Mouse (Mus musculus) brain, embryonic 14.5 days (tissue): Measurements from ENCODE around the gene Muc1.

ENCODE experiments used
- CTCF ChIP-seq: fragments of 200-500 bp; IDR thresholded peaks from 2 replicates; pipeline ENCODE4 v1.5.1; 2012; ENCODE audit warnings: inconsistent platforms, mild to moderate bottlenecking, moderate library complexity, borderline replicate concordance; ENCODE audit not compliant: insufficient read depth, insufficient read length; ENCODE audit errors: extremely low read depth
- POLR2A ChIP-seq: fragments of 200-500 bp; IDR thresholded peaks from 2 replicates; pipeline ENCODE4 v1.6.1; 2012; ENCODE audit warnings: mild to moderate bottlenecking, inconsistent platforms, borderline replicate concordance; ENCODE audit not compliant: poor library complexity, insufficient read depth, insufficient read length, severe bottlenecking; ENCODE audit errors: extremely low read depth

DNA sequence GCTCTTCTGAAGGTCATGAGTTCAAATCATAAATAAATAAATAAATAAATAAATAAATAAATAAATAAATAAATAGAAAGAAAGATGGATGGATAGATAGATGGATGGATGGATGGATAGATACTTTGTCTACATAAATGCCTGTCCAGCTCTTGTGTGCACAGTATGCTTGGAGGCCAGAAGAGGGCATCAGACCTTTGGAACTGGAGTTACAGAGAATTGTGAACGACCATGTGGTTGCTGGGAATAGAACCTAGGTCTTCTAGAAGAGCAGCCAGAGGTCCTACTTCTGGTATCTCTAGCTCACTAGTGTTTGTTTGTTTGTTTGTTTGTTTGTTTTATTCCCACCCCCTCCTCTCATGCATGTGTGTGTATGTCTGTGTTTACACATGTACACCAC lies 35.5 kb upstream of the Muc1 start:
- TF ChIP-seq CTCF, result no peak
- TF ChIP-seq POLR2A, result no peak
